Mouse (Mus musculus) lung, adult 18-20 months (tissue): ENCODE measurements around the gene Clcn2.

Experiments used
- DNase-seq, 2 experiments: peaks; one replicate each; pipeline ENCODE4 v3.0.0; 2022; ENCODE audit warnings: mixed read lengths in 2 of 2

The Clcn2 gene

GRCm38 (mm10) chr16:20721808-20722207 lies 4.3 kb upstream of the Clcn2 start:
- no peak for DNase-seq

- DNase-seq = no peak
Measured at GRCm38 (mm10) chr16:20717978-20718670, 578 bp upstream of the Clcn2 start.

- DNase-seq = no peak
Measured at GRCm38 (mm10) chr16:20716841-20717180, 735 bp downstream of the Clcn2 start.

- peak; percentile 76 for DNase-seq
Measured at GRCm38 (mm10) chr16:20715976-20716840, 1.3 kb downstream of the Clcn2 start.

DNA sequence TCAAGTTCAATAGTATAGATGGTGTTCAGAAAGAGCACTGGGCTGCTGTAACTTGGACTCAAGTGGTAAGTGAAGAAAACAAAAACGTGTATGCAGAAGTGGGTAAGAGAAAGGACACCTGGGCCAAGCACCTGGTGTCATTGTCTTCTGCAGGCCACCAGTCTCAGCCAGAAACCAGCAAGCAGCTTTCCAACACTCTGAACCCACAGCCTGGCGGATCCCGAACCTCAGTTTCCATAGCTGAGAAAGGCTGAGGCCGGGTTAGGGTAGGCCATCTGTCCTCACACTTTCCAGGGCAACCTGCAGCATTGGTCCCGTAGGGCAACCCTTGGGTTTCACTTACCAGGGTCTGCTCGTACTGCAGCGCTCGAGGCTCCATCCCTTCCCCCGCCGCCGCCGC lies 2.0 kb downstream of the Clcn2 start:
- DNase-seq = no peak

GRCm38 (mm10) chr16:20715161-20715560 lies 2.4 kb downstream of the Clcn2 start:
- no peak for DNase-seq

DNA sequence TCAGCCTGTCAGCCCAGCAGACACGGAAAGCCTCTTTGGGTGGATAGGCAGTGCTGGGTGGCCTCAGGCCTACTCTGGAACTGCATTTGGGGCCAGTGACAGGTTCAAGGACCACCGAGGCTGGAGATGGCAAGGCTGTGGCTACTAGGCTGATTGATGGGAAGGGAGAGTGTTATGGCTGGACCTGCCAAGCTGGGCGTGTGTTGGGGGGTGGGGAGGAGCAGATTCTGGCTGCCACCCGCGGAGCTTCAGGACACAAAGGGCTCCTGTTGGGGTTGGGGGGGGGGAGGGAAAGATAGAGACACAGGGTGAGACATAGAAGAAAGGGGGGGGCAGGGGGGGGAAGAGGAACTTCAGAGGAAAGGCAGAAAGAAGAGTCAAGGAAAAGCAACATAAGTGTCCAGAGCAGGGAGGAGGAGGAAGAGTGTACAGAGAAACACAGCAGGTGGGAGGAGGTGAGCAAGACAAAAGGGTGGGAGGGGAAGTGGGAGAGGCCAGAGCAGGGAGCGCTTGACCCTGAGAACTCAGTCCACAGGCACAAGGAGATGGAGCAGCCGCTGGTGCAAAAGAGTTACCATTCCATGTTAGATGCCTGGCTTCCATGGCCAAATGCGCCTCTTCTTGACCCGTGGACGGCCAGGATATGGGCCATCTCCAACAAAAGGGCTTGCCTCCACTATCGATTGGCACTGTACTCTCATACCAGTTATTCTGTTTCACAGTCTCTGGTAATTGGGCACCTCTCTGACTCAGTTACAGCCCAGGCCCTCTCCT lies 3.1 kb downstream of the Clcn2 start:
- no peak for DNase-seq

GRCm38 (mm10) chr16:20712889-20713288 lies 4.7 kb downstream of the Clcn2 start:
- no peak for DNase-seq

- DNase-seq = no peak
Measured at GRCm38 (mm10) chr16:20712190-20712589, 5.4 kb downstream of the Clcn2 start.

GRCm38 (mm10) chr16:20710810-20711209 lies 6.7 kb downstream of the Clcn2 start:
- no peak for DNase-seq

- DNase-seq = no peak
Measured at GRCm38 (mm10) chr16:20710370-20710769, 7.2 kb downstream of the Clcn2 start.

DNA sequence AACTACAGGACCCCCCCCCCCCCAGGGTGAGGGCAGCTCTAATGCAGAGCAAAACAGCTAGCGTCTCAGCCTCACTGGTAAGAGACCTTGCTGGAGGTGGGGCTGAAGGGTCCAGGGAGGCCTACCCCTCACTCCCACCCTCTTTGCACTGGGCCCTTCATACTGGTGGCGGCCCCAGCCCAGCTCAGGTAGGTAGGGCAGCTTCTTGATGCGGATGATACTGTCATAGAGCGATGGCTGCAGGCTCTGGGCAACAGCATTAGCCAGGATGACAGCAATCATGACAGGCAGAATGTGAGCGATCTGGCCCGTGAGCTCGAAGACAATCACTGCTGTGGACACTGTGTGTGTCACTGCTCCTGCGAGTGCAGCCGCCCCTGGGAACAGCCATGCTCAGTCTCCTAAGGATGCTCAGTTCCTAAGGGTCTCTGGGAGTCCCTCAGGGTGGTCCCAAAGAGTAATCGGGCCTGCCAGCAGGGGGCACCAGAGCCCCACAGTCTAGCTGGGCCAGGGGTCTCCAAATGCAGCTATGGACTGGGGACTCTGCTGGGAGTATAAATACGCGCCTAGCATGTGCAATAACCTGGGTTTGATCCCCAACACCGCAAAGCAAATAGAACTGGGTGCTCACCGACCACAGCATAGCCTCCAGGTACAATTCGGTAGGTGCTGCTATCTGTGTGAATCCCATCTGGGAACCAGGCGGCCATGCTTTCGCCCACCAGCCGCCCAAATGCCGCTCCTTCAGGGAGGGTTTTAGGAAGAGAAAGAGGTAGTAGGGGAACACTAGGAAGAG lies 8.4 kb downstream of the Clcn2 start:
- no peak for DNase-seq

- DNase-seq = no peak
Measured at GRCm38 (mm10) chr16:20708220-20708938, 9.2 kb downstream of the Clcn2 start.

- no peak for DNase-seq
Measured at GRCm38 (mm10) chr16:20706407-20707055, 11.0 kb downstream of the Clcn2 start.

DNA sequence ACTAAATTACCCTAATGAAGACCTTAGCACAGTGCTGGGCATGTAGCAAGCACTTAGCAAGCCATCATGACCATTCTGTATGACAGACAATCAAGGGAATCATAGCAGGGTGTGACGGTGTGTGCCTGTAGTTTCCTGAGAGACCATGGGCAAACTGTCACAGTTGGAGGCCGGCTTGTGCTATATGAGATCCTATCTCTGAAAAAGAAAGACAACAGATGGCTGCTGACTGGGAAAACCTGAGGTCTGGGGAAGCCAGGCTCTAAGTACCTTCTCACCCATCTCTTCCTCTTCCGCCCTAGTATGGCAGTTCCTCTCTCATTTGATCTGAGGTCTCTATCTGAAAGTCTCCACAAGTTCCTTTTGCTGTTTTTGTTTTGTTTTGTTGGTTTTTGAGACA lies 11.8 kb downstream of the Clcn2 start:
- no peak for DNase-seq

- DNase-seq = no peak
Measured at GRCm38 (mm10) chr16:20703699-20704400, 13.7 kb downstream of the Clcn2 start.

DNA sequence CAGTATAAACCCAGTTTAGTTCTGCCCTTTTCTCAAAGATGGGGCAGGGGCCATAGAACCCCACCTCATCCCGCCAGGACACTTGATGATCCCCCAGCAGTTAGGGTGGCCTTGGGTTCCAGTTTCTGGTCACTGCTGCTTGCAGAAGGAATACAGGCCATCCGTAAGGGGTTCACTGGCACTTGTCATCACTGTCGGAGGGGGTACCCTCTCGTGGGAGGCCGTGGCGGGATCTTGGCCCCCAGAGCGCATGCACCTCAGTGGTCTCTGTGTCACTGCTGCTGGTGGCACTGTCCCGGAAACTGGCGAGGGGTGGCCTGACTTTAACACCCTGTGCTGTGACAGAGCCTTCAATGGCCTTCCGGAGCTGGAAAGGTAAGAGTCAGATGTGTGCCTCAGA lies 14.5 kb downstream of the Clcn2 start:
- no peak for DNase-seq

DNA sequence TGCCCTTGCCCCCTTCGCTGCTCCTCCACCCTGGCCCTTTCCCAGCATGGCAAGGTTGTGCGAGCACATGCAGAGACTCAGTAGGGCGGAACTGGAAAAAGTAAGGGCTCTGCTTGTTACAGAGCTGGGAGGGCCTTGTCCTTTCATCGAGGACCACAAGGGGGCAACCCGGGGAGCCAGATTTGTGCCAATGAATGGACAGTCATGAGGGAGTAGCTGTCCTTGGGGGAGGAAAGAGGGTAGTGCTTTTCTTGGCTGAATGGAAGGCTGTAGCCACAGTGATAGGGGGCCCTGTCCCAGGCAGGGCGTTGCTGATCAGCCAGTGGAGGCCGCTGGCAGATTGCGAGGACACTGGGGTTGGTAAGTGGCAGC lies 15.0 kb downstream of the Clcn2 start:
- DNase-seq = peak; percentile 54 to 58

DNA sequence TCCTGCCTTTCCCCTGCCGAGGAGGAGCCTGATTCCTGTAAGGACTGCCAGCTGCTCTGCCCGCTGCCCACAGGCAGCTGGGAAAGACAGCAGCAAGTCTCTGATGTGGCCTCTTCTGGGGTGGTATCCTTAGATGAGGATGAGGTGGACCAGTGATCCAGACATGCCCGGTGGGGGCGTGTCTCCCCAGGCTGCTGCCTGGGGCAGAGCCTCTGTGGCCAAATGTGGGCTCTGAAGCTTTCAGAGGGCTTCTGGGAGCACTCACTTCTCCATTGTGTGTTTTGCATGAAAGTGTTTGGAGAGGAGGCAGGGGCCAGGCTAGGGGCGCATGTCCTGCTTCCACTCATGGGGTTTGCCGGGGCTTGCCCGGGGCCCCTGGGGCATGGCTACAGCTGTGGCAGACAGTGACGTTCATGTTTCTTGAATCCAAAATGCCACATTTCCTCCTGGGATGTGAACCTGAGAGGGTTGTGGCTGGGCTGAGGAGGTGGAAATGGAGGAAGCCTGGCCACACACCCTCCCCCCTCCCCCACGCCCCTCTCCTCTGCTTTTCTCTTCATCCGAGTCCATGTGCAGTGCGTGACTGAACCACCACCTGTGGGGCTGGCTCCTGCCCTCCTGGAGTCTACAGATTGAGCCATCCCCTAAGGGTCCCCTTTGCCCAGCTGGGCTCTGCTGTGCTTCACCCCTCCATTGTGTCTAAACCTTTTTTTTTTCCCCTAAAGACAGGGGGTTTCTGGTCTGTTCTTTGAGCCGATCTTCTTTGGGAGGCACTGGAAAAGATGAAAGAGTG lies 15.6 kb downstream of the Clcn2 start:
- DNase-seq = no peak

- no peak for DNase-seq
Measured at GRCm38 (mm10) chr16:20701316-20701715, 16.2 kb downstream of the Clcn2 start.
